Mouse (Mus musculus) bone marrow, adult 2 months (tissue): Measurements from ENCODE around the gene Cdkl5. TPM values are rescaled to one million over a fixed set of nuclear protein-coding genes. Genes with fewer than 3 reads are reported as not detected.

Experiments
- H3K27ac ChIP-seq: fragments of 200-500 bp; 2 replicates; pipeline ENCODE4 v1.5.1; 2012; ENCODE audit warnings: low read depth, mild to moderate bottlenecking, control low read depth, inconsistent platforms, low read length; ENCODE audit not compliant: control insufficient read depth, poor library complexity, insufficient read depth
- H3K4me1 ChIP-seq: fragments of 200-500 bp; 2 replicates; pipeline ENCODE4 v1.6.1; 2011; ENCODE audit warnings: low read length; ENCODE audit not compliant: control insufficient read depth, insufficient read depth
- H3K4me3 ChIP-seq: fragments of 200-500 bp; replicated peaks from 2 replicates; pipeline ENCODE3; 2011; ENCODE audit warnings: mild to moderate bottlenecking, low read depth, low read length, control low read depth; ENCODE audit not compliant: control insufficient read depth
- CTCF ChIP-seq: fragments of 200-500 bp; IDR thresholded peaks from 2 replicates; pipeline ENCODE4 v1.5.1; 2011; ENCODE audit warnings: low read length, control low read depth; ENCODE audit not compliant: control insufficient read depth, insufficient read depth
- POLR2A ChIP-seq: fragments of 200-500 bp; IDR thresholded peaks from 2 replicates; pipeline ENCODE4 v1.6.1; 2011; ENCODE audit warnings: low read depth, mild to moderate bottlenecking, control low read depth, low read length, borderline replicate concordance; ENCODE audit not compliant: control insufficient read depth
- WGBS: fragments of 180-500 bp; shearing (Covaris S2); methylation state at CpG from one replicate; pipeline ENCODE4 v1.1.7; 2018; 5-methylcytosine and 5-hydroxymethylcytosine counted together
- polyA plus RNA-seq: library from polyadenylated mRNA; stranded (reverse); fragments of >200 nt; gene quantifications from 2 replicates; pipeline ENCODE4 v1.2.4, GENCODE M21; 2011; ENCODE audit warnings: low replicate concordance; ENCODE audit not compliant: missing spikeins, insufficient read depth, insufficient read length

Gene Cdkl5
- polyA plus RNA-seq, 1 experiment, result 1.7 TPM

GRCm38 (mm10) chrX:160750808-160751207, 243.7 kb downstream of the Cdkl5 start:
- Histone ChIP-seq H3K4me3 (no peak overlapping the region), H3K27ac (no peak overlapping the region), H3K4me1 (no peaks in the 10 kb centered on the region)
- TF ChIP-seq POLR2A, result no peak
- no peak for TF ChIP-seq CTCF
- 78% methylated on average over 8 of the region's 8 CpGs for WGBS

GRCm38 (mm10) chrX:160748653-160749052, 245.9 kb downstream of the Cdkl5 start:
- no peak overlapping the region for H3K4me3 ChIP-seq
- TF ChIP-seq POLR2A (no peak), CTCF (no peak)
- WGBS, result 71% methylated on average over 1 of the region's 1 CpGs

GRCm38 (mm10) chrX:160745399-160745798, 249.1 kb downstream of the Cdkl5 start:
- Histone ChIP-seq H3K4me3 (no peak overlapping the region), H3K4me1 (no peaks in the 10 kb centered on the region), H3K27ac (no peak overlapping the region)
- 52% methylated on average over 1 of the region's 1 CpGs for WGBS
- TF ChIP-seq POLR2A (no peak), CTCF (no peak)

More at GRCm38 (mm10) chrX:160748653-160749052, 245.9 kb downstream of the Cdkl5 start:
- Histone ChIP-seq H3K27ac (no peak overlapping the region), H3K4me1 (no peaks in the 10 kb centered on the region)

- TF ChIP-seq POLR2A, result no peak
- Histone ChIP-seq H3K27ac (no peak within 1 kb of the TSS), H3K4me1 (no peaks in the 10 kb centered on the region), H3K4me3 (no peak within 1 kb of the TSS)
- WGBS, result 69% methylated on average over 5 of the region's 5 CpGs
These were observed 258.9 kb downstream of the Cdkl5 start, which contains the start of gene Ppef1 for GRCm38 (mm10) chrX:160735650-160736049. TSS of gene Ppef1 (minus strand) at chrX:160735765.

Other genes starting within 250 kb of the Cdkl5 start
- not detected in 2 replicates for gene Rs1, start 226.7 kb downstream of the Cdkl5 start, polyA plus RNA-seq
- gene Gja6, start 87.7 kb downstream of the Cdkl5 start, polyA plus RNA-seq, result not detected in 2 replicates
- gene Scml2, start 122.5 kb upstream of the Cdkl5 start, polyA plus RNA-seq, result 0.47 and 0.84 TPM in 2 replicates